Mouse (Mus musculus) frontal cortex, postnatal 10 days (tissue): ENCODE data around the gene Tenm2.

Experiments used
- DNase-seq, 2 experiments: peaks; one replicate each; pipeline ENCODE4 v3.0.0; 2022; ENCODE audit warnings: low spot score in 2 of 2, mixed read lengths in 1 of 2

Gene Tenm2

GRCm38 (mm10) chr11:36054323-36054722 is 1181.4 kb downstream of the Tenm2 start:
- no peak for DNase-seq

- no peak for DNase-seq
Observed at GRCm38 (mm10) chr11:36053457-36053856, 1182.3 kb downstream of the Tenm2 start.

- DNase-seq: no peak
Observed at GRCm38 (mm10) chr11:36052598-36052997, 1183.2 kb downstream of the Tenm2 start.

GRCm38 (mm10) chr11:36052091-36052490 is 1183.7 kb downstream of the Tenm2 start:
- no peak for DNase-seq

- DNase-seq: no peak
Observed at GRCm38 (mm10) chr11:36049547-36049946, 1186.2 kb downstream of the Tenm2 start.

GRCm38 (mm10) chr11:36045681-36046276 is 1190.0 kb downstream of the Tenm2 start:
- peak; percentile 53 to 77 for DNase-seq

- DNase-seq: no peak
Observed at GRCm38 (mm10) chr11:36041411-36041810, 1194.4 kb downstream of the Tenm2 start.

GRCm38 (mm10) chr11:36040508-36041233 is 1195.1 kb downstream of the Tenm2 start:
- DNase-seq: no peak

- no peak for DNase-seq
Observed at GRCm38 (mm10) chr11:36039825-36040224, 1195.9 kb downstream of the Tenm2 start.

- no peak for DNase-seq
Observed at GRCm38 (mm10) chr11:36038386-36038785, 1197.4 kb downstream of the Tenm2 start.

GRCm38 (mm10) chr11:36037311-36037710 is 1198.5 kb downstream of the Tenm2 start:
- no peak for DNase-seq

- no peak for DNase-seq
Observed at GRCm38 (mm10) chr11:36036061-36036695, 1199.6 kb downstream of the Tenm2 start.

GRCm38 (mm10) chr11:36031751-36032150 is 1204.0 kb downstream of the Tenm2 start:
- DNase-seq: no peak

GRCm38 (mm10) chr11:36020009-36020408 is 1215.8 kb downstream of the Tenm2 start:
- DNase-seq: no peak

GRCm38 (mm10) chr11:36013179-36013578 is 1222.6 kb downstream of the Tenm2 start:
- no peak for DNase-seq

- DNase-seq: no peak
Observed at GRCm38 (mm10) chr11:36009281-36010208, 1226.2 kb downstream of the Tenm2 start.

GRCm38 (mm10) chr11:36002900-36003299 is 1232.9 kb downstream of the Tenm2 start:
- no peak for DNase-seq

GRCm38 (mm10) chr11:36001282-36001970 is 1234.3 kb downstream of the Tenm2 start:
- peak; percentile 80 to 90 for DNase-seq

- DNase-seq: no peak
Observed at GRCm38 (mm10) chr11:36000585-36001281, 1235.0 kb downstream of the Tenm2 start.

GRCm38 (mm10) chr11:36000038-36000437 is 1235.7 kb downstream of the Tenm2 start:
- peak in 1 of 2 experiments; percentile 28 for DNase-seq

GRCm38 (mm10) chr11:35998048-35998447 is 1237.7 kb downstream of the Tenm2 start:
- no peak for DNase-seq
